Mouse (Mus musculus): ENCODE data around the gene Taf1b. TPM values are rescaled to one million over a fixed set of nuclear protein-coding genes. Genes with fewer than 3 reads are reported as not detected.

Gene Taf1b
- total RNA-seq, 2 experiments from 2014 or later = 5.9 to 7.2 TPM

DNA sequence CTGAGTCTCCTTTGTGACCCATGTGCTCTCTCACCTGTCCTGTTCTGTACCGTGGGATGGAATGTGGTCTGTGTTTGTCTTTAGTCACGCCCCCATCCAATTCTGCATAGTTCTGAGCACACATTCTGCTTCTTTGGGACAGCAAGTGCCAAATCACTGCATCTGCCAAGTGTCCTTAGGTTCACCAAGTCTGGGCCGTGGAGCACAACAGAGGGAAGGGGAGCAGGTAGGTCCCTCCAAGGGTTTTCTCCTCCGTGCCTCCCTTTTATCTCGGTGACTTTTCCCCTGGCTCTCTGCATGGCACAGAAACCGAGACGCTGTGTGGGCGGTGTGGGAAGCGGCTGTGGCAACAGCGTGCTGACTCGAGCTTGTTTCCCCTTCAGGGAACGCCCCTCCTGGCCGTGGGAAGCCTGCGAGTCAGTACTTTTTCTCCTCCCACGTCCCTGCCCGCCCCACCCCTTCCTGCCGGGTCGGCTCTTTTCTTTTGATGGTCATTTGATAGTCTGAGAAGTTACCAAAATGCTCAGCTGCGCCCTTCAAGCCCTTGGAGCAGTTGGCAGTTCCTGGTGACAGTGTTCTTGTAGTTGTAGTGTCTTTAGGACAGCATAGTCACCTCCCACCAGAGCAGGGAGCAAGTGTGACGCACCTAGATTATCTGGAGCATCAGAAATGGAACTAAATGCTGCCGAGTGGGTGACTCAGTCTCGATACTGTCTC lies 95.0 kb downstream of the Taf1b start:
- intact Hi-C loops (cut with DNase I) = no loop called here
- peak; percentile 64 for DNase-seq

DNA sequence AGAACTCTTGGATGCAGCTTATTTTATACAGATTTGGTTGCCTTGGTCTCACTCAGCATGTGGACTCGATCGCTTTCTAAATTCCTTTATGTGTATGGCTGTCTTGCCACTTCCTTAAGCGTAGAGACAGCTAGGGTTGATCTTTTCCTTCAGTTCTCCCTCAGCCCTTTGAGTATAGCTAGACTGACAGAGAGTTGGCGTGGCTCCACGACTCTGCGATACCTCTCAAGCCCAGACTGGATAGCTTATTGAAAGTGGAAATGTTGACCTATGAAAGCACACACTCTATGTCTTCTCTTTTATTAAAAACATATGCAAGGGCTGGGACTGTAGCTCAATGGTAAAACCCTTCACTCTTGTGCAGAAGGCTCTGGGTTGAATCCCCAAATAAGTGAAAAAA lies 99.2 kb downstream of the Taf1b start:
- DNase-seq = no peak
- intact Hi-C loops (cut with DNase I) = no loop called here

DNA sequence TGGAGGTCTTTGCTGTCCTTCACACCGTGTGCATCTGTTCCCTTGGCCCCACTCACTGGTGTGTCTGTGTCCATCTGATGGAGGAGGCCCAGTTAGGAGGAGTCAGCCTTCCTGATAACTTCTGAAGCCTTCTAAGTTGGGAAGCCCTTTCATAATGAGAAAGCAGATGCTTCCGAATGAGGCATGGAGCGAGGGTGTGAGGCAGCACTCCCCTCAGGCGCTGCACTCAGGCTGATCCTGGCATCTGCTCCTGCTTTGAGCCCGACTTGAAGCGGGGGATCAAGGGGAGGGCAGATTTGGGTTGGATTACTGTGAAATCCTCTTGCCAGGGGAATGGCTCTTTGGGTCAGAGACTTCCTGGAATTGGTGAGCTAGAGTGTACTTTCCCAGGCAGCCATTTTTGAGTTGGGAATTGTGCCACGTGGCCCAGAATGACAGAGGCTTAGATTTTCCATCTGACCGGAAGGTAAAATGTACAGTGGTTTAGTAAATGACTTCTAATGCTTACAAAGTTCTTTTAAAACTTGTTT lies 101.3 kb downstream of the Taf1b start:
- intact Hi-C loops (cut with DNase I) = no loop called here
- DNase-seq = no peak

DNA sequence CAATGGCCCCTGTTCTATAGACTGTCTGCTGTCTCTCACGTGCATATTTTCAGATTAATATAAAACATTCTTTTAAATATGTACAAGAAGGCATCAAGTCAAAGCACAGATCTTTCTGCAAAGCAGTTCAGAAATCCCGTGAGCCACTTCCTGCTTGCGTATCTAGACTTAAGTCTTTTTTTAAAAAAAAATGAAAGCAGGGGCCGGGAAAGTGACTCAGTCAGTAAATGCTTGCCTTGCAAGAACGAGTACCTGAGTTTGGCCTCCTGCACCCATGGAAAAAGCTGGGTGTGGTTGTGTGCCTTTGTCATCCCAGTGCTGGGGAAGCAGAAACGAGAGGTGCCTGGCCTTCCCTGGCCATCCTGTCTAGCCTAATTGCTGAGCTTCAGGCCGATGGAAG lies 101.9 kb downstream of the Taf1b start:
- intact Hi-C loops (cut with DNase I) = loop anchor here (1.0 kb wide), 1 partner anchor 129 kb away; no protein-coding TSS in a partner anchor
- no peak for DNase-seq

DNA sequence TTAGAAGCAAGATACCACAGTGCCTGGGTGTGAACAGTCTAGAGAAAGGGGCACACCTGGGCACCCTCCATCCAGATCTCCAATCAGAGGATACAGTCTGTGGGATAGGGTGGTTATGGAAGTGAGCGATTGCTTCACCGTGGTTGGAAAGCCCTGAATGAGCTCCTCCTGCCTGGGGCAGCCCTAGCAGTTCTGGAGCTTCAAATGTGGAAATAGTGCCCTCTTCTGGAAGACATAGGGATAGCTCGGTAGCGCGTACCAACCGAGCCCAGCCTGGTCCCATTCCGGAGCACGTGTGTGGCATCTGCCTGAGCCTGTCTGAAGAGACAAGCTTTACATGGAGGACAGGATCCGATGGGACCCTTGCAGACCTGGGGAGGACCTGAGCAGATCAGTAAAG lies 102.6 kb downstream of the Taf1b start:
- intact Hi-C loops (cut with DNase I) = loop anchor here (1.0 kb wide), 1 partner anchor 130 kb away; no protein-coding TSS in a partner anchor
- peak; percentile 52 to 54 for DNase-seq

DNA sequence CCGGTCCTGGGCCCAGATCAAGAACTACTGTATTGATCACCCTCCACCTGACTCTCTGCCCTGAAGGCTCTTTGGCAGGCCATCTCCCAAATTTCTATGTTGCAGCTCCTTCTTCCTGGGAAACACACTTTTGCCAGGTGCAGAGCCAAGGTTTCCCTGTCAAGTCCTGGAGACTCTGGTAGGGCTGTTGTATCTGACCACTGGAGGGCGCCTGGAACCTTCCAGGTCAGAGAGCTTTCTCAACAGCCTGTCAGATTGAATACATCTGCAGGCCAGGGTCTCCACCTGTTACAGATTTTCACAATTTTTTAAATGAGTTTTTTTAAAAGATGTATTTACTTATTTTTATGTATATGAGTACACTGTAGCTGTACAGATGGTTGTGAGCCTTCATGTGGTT lies 105.1 kb downstream of the Taf1b start:
- peak; percentile 52 to 71 for DNase-seq
- intact Hi-C loops (cut with DNase I) = loop anchor here (1.0 kb wide), 1 partner anchor 94 kb away; no protein-coding TSS in a partner anchor

DNA sequence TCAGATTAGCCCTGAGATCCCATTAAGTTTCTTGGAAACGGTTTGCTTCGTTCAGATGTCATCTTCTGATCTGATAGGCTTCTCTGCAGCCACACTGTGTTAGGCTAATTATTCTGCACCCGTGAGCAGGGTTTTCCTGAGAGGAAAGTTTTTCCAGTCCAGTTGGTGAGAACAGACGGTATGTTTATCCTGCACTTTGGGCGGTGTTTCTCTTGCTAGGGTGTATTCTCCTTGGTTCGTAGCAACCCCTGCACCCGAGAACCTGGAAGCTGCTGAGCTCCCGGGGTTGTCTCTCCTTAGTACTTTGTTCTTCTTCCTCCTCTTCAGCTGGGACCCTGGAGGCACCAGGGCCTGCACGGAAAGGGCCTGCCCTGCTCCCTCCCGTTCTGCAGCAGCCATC lies 108.0 kb downstream of the Taf1b start:
- intact Hi-C loops (cut with DNase I) = loop anchor here (5.0 kb wide), 1 partner anchor 76 kb away; the partner anchor contains the start of gene Cys1
- DNase-seq = no peak

Other genes with a start within 250 kb of the Taf1b start
- under 1 TPM; 0.18 to 0.22 TPM for gene Grhl1, start 73.9 kb downstream of the Taf1b start, total RNA-seq (2021)
- gene Klf11, start 152.9 kb downstream of the Taf1b start, total RNA-seq (2021) = 1 to 10 TPM; 7.8 to 8.6 TPM
- 1 to 10 TPM; 3.4 to 3.7 TPM for gene Cys1, start 183.5 kb downstream of the Taf1b start, total RNA-seq (2021)
- 1 to 10 TPM; 2.1 to 3.0 TPM for gene Rrm2, start 209.9 kb downstream of the Taf1b start, total RNA-seq (2021)